Mouse (Mus musculus) mesoderm, embryonic 11.5 days (tissue): ENCODE data around the gene Kat7.

ENCODE experiments used
- DNase-seq: peaks from one replicate; pipeline ENCODE4 v3.0.0-alpha.2; 2012; ENCODE audit warnings: low read depth, low spot score

The Kat7 gene

DNA sequence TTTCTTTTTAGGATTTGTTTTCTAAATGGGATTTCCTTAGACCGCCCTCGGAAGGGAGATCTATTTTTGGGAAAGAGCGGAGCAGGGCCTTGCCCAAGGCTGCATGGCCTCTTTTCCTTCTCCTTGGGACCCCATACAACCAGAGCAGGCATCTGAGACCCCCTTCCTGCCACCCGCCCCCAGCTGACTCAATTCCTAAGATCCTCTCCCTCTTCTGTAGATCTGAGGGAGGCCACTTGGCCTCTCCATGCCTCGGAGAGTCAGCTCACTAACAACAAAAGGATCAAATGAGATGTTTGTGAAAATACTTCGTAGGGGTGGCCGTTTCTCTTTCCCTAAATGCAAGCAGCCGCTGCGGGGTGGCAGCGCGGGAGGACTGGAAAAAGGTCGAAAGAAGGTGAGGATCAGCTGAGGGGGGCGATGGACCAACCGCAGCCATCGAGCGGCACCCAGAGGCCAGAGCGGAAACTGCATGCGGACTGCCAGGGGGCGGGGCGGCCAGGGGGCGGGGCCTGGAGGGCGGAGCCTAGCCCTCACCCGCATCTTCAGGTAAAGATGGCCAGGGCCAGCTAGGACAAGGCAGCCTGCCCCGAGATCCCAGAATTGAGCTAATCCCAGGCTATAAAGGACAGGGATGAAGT is 78.2 kb downstream of the Kat7 start:
- peak; percentile 69 for DNase-seq

DNA sequence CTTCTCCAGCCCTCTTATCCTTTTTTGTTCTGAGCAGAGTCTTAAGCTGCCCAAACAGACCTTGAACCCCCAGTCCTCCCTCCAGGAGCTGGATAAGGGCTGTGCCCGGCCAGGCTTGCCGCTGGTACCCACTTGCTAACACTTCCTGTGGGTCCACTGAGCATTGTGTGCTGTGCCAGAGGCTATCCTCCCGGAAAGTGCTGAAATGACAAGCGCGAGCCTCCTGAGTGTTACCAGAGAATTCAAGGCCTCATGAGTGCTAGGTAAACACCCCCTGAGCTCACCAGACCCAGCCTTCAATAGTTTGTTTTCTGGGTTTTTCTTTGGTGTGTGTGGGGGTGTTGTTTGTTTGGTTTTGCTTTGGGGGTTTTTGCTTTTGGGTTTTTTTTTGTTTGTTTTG is 82.6 kb downstream of the Kat7 start:
- no peak for DNase-seq

DNA sequence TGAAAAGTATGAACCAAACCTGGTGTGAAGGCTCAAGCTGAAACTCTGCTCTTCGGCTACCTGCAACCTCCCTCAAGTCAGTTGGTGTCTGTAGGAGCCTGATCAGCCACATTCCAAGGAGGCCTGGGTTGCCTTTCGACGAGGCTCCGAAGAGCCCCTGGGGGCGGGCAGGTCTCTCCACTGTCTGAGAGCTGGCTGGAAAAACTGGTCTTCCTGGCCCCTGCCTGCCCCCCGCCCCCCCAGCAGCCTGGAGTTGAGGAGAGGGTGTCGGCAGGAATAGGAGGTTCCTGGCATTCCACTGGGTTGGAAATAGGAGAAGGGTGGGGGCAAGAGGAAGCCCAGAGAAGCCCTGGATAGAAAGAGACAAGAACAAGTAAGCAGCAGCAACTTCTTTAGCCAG is 84.6 kb downstream of the Kat7 start:
- no peak for DNase-seq
